Mouse (Mus musculus) large intestine, adult 2 months (tissue): ENCODE measurements around the gene Dock2. TPM values are rescaled to one million over a fixed set of nuclear protein-coding genes. Genes with fewer than 3 reads are reported as not detected.

Experiments
- DNase-seq: peaks from one replicate; pipeline ENCODE4 v3.0.0-alpha.2; 2012; ENCODE audit warnings: low read depth, low spot score
- WGBS: fragments of 180-500 bp; shearing (Covaris S2); methylation state at CpG from one replicate; pipeline ENCODE4 v1.1.7; 2018; 5-methylcytosine and 5-hydroxymethylcytosine counted together
- polyA plus RNA-seq: library from polyadenylated mRNA; depleted of rRNA; stranded (reverse); fragments of >200 nt; gene quantifications from 2 replicates; pipeline ENCODE4 v1.2.3, GENCODE M21; 2012

Dock2 gene
- polyA plus RNA-seq, 1 experiment: 3.0 TPM

DNA sequence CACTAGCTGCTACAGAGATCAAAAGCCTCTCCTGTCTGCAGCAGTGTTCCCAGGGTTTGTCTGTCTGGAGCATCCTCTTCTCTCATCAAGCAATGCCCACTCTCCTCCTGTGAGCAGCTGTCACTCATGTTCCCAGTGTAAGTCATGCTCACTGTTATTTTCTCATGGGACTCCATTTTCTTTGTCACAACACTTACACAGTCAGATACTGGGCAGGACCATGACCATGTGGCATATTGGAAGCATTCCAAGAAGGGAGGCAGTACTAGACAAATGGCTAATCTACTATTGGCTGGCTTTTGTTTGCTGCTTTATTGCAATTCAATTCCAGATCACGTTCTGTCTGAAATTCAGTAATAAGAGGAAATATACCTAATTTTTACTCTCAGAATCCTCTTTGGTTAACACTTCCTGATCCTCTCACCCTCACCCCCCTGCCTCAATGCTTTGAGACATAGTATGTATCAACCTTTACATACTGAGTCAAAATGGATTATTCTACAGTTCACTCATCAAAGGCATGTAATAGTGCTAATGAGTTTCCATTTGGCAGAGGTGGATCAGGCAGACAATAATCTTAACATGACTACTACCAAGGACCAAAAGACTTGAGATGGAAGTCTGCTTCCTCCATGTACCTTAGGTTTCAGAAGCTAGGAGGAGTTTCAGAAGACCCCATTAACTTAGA, 398.5 kb downstream of the Dock2 start:
- 40% methylated on average over 1 of the region's 1 CpGs for WGBS
- DNase-seq: no peak

DNA sequence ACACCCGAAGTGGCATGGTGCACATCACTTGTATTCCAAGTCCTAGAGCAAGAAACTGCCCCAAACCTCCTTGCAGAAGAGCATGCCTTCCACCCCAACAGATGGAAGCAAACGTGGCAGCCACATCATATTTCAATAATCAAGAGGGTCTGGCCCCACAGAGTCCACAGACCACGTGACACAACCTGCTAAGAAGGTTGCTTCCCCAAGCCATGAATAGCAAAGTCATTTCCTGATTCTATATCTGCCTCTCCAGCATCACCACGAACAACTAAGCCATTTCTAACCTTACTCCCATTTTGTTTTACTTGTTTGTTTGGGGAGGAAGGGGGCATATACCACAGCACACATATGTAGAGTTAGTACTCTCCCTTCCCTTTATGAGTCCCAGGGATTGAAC, 399.5 kb downstream of the Dock2 start:
- 46% methylated on average over 4 of the region's 4 CpGs for WGBS
- DNase-seq: no peak

DNA sequence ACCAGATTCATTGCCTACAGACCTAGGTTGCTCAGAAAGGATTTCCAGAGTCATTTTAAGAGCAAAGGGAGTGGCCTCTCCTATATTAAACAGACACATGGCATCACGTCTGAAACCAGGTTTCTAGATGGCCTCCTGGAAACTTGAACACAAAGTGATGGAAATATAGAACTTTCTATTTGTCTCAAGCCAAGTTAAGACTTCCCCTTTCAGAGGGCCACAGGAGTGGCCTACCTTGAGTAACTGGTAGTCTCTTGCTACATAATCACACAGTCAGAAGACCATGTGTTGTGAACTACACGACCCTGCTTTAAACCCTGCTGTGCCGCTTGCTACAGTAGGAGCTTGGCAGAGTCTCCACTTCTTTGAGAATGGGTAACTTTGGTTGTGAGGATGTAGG, 400.2 kb downstream of the Dock2 start:
- WGBS: 75% methylated on average over 3 of the region's 3 CpGs
- DNase-seq: no peak

DNA sequence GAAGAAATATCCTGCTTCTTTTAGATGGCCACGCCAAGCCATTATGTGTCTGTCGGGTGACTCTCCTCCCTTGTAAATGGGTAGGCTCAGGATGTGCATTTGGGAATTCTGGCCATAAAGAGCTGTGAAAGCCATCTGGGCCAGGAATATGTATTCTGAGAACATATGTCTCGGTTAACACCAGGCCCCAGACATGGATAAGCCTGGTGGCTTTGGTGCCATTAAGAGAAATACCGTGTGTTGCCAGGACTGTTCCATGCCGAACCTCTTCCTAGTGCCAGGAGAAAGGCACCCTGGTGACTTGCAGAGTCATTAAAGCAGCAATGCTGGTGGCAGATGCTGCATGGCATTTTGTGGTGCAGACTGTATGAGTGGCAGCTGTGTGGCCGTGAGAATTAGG, 406.0 kb downstream of the Dock2 start:
- no peak for DNase-seq
- 65% methylated on average over 6 of the region's 6 CpGs for WGBS

DNA sequence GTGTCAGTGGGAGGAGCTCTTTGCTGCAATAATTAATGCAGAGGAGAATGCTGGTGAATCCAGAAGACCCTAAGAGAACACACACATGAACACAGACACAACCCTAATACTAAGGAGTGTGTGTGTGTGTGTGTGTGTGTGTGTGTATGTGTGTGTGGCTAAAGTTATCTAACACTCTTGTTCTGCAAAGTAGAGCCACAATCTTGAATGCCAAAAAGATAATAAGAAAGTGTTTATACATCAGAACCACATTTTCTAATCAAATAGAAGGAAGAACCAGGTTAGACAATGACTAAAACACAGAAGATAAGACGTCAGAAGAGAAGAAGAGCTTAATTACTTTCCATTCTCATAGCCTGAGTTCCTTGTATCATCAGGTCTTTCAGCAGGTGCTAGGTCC, 408.1 kb downstream of the Dock2 start:
- DNase-seq: no peak
- 26% methylated on average over 1 of the region's 1 CpGs for WGBS

DNA sequence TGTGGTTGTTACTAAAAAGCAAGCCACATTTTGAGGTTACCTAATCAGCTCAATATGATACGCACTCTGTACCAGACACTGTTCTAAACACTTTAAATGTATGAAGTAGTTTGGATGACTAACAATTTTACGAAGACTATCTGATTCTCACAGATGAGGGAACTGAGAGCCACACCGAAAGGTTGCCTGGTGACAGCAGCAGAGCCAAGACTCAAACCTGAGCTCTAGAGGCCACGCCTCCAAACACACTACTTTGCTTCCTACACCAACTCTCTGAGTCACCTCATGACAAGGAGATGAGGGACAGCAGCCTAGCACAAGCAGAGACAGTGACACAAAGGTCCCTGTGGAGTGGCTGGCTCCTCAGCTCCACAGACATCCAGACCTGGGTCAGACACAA, 411.5 kb downstream of the Dock2 start:
- WGBS: 68% methylated on average over 4 of the region's 4 CpGs

DNA sequence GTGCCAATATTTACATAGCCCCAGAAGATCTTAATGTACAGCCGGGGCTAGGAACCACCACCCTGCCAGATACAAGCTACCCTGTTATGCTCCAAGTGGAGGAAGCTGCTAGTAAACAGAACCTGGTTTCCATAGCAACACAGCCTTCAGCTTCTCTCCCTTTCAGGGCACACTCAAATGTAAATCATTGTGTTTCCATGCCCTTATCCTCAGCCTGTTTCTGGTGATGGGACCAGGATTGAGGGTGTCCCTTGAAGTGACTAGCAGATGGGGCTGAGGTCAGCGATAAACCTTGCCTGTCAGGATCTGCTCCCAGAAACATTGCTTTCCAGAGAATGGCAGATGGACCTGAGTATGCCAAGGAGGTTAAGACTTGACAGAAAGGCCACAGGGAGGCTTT, 427.6 kb downstream of the Dock2 start:
- no peak for DNase-seq
- 45% methylated on average over 2 of the region's 2 CpGs for WGBS

More for the DNA sequence above, 411.5 kb downstream of the Dock2 start:
- DNase-seq: no peak

DNA sequence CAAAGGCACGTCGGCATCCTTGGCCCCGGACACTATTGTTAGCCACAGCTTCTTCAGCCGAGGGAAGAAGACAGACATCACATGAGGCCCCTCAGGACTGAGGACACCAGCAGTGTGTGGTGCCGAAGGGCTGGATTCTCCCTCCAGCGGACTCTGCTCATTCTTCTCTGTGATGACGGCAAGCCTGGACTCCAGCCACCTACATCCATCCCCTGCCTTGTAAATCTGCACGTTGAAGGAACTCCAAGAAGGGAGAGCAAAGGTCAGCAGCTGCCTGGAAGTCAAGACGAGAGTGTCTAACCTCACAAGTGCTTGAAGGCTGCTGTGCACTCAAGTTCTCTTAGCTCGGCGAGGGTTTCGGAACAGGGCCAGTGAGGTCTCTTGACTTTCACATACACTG, 428.3 kb downstream of the Dock2 start:
- WGBS: 50% methylated on average over 12 of the region's 12 CpGs
- no peak for DNase-seq

DNA sequence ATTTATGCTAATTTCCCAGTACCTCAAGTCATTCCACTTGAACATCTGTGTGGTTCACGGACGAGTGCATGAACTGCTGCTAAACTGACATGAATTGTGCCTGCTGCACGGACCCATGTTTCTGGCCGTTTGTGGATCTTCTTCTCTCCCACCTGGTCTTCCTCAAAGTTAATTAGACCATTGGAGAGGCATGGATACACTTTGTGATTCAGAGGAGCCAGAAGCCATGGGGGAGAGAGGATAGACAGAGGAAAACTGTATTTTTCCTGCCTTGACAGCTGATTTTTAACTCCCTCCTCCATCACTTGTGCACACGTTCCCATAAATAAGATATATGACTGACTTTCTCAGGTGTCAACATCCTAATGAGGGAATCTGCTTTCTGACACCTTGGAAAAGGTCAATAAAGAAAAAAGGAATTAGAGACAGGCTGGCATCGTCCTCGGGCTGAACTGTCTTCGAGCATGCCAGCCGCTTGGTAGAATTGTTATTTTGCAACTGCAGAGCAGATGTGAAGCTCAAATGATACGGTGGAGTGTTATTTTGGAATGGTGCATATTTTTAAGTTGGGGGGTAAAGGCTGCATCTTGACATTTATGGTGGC, 434.1 kb downstream of the Dock2 start:
- DNase-seq: no peak
- 71% methylated on average over 10 of the region's 10 CpGs for WGBS

DNA sequence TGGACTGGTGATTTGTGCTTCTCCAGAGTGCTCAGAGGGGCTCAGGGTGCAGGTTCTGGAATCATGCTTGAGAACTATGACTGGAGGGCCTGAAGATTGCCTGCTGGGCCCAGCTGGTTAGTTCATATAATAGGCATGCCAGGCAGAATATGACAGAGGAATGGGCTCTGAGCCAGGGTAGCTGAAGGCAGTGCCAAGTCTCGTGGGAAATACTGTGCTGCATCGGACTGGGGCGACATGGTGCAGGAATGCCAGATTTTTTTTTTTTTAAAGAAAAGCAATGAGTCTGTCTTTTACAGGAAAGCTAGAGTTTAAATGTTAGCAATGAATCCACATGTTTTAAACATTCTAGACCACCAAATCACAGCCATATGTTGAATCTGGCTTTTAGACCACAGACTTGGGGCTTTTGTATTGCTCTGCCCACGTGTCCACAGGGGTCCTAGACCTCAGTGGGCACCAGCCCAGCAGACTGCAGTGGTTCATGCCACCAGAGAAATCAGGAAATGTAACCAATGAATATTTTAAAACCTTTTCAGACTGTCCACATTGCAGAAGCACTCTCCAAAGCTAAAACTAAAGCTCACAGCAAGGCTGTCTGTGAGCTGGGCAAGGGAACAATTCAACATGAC, 435.3 kb downstream of the Dock2 start:
- DNase-seq: no peak

DNA sequence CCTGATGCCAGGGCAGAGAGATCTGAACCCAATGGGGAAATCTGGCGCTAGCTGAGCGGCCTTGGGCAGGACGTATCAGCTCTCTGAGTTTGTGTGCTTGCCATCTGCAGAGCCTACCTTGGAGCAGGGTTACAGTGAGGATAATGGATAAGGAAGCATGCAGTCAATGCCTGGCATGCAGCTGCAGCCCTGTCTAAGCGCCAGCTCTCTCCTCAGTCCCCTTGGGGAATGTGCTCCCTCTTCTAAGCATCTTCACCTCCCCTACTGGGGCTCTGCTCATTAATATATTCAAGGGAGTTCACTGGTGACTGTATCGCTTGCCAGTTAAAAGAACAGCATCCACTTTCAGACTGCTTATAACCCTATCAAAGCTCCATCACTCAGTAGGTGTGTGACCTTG, 439.4 kb downstream of the Dock2 start:
- no peak for DNase-seq
- 77% methylated on average over 5 of the region's 5 CpGs for WGBS

More for the DNA sequence above, 435.3 kb downstream of the Dock2 start:
- 37% methylated on average over 4 of the region's 4 CpGs for WGBS

DNA sequence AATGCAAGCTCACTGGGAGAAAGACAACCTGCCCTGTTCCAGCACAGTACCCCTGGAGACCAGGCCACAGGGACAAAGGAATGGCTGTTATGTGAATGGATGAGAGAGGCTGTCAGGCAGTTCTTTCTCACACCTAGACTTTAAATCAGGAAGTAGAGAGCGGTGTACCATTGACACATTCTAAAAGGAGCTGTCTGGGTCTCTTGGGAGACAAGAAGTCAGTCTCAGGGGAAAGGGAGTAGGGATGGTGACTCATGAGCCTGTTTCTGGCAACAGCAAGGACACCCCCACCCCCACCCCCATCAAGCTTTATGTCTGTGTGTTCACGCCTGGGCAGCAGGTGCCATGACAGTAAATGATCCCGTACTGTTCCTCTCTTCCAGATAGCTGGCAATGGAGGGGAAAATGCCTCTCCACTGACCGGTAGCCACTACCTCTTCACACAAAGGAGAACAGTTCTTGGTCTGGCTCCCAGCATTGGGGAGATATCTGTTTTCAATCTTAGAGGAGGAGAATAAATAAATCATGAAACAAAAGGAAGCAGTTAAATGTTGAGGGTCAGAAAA, 439.9 kb downstream of the Dock2 start:
- WGBS: 60% methylated on average over 4 of the region's 4 CpGs
- DNase-seq: no peak

DNA sequence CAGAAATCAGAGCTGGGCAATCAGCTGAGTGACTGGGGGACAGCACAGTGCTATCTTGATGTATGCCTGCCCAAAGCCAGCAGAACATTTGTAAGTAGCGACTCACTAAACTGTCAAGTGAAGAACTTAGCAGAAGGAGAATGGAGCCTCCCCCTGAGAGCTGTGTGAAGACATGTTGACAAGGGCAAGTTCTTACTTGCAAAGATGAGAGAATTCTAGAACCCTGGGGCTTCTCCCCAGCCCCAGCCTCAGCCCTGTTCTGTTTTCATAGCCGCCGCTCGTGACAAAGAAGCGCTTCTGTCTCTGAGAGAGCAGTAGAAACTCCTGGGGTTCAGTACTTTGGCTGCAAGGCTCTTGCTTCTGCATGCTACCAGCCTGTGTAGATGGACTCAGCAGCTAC, 444.0 kb downstream of the Dock2 start:
- no peak for DNase-seq
- WGBS: 86% methylated on average over 5 of the region's 5 CpGs

DNA sequence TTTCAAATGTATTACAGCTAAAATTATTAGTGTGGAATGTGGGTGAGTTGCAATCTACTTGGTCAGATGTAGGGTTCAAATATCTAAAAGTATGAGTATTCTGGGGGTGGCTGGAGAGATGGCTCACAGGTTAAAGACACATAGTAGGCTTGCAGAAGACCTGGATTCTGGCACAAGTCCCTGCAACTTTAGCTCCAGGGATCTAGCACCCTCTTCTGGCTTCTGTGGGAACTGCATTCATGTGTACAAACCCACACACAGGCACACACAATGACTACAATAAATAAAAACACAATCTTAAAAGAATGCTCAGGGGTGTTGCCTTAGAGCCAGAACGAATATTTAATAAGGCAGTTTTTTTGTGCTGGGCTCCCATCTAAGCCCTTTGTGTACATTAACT, 445.8 kb downstream of the Dock2 start:
- DNase-seq: no peak
- 49% methylated on average over 1 of the region's 1 CpGs for WGBS

DNA sequence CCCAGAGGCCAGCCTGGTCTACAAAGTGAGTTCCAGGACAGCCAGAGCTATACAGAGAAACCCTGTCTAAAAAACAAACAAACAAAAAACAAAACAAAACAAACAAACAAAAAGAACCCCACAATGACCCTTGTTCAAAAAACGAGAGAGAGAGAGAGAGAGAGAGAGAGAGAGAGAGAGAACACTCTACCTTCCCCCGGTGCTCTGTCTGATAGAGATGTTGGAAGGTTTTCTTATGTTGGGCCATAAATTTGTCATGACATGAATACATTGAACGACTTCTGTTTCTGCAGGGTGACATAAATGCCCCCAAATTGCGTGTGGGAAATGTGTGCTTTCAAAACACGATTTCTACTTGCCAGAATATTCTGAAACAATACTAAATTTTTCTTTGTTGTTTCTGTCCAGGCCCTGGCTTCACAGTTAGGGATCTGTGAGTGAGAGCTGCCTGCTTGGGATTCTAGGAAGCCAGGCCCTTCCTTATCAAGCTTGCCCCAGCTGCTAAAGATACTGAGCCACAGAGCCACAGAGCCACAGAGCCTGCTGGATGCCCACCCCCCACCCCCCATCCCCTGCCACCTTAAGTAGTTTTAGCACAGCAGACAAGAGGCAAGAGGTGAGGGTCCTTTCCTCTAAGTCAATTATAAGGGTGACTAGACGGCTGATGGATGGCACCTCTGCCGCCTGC, 451.2 kb downstream of the Dock2 start:
- no peak for DNase-seq

DNA sequence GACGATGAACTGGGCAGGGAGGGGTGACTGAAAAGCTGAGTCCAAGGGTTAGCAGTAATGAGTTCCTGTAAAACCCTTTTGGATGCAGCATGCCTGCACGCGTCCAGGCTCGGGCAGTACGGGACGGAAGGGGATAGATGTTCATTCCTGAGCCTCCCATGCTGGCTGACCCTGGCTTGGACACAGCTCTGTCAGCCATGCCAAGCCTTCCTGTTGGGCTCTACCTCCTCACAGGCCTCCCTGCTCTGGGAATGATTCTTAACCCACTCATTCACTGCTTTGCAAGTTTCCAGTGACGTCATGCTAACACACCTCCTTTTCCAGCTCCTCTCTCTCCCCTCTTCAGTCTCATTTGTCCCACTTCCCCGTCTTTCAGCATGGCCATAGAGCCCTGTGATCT, 460.0 kb downstream of the Dock2 start:
- no peak for DNase-seq
- 68% methylated on average over 8 of the region's 8 CpGs for WGBS

More for the DNA sequence above, 451.2 kb downstream of the Dock2 start:
- 50% methylated on average over 7 of the region's 7 CpGs for WGBS

DNA sequence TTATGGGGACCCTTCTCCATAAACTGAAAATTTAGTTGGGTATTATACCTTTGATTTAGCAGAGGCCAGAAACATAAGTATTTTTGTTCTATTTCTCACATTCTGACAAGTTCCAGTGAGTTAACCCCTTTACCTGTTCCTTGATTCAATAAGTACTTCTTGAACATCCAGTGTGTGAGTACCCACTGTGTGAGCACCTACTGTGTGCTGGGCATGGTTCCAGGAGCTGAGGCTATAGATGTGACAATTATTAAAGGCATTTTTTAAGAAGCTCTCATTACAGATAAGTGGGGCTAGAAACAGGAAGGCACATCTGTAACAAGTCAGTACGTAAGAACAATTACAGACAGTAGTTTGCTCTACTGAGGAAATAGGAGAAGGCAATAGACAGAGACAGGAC, 464.4 kb downstream of the Dock2 start:
- DNase-seq: no peak
- 82% methylated on average over 1 of the region's 1 CpGs for WGBS

DNA sequence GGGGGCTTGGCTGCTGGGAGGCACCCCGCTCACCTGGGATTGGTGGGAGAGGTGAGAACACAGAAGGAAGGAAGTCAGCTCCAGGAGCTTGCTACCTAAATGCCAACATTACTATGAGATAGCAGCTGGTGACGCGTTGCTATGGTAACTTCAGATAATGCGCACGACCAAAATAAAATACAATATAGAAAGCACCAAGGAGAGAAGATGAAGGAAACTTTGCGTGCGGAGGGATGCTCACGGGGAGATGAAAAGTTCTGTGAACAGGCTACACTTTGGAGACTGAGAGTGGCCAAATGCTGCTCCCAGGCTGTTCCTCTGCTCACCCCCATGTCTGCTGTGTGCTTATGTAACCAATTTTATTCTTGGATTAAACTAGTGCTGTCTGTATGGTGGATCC, 466.7 kb downstream of the Dock2 start:
- 84% methylated on average over 8 of the region's 8 CpGs for WGBS
- DNase-seq: no peak

DNA sequence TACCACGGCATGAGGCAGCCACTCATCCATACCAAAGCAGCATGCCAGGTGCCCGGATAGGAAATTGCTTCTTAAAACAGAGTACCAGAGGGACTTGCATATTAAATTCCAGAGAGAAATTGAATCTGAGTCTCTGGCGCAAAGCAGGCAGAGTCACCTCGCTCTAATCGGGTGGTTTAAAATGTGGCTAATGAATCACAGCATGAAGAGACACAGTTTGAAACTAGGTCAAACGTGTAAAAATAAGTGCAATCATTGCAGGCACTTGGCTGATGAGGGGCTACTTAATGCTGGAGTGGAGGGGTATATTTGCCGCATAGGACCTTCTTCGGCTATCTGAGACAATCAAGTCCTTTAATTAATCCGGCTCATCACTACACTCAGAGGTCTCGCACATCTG, 467.5 kb downstream of the Dock2 start:
- no peak for DNase-seq

DNA sequence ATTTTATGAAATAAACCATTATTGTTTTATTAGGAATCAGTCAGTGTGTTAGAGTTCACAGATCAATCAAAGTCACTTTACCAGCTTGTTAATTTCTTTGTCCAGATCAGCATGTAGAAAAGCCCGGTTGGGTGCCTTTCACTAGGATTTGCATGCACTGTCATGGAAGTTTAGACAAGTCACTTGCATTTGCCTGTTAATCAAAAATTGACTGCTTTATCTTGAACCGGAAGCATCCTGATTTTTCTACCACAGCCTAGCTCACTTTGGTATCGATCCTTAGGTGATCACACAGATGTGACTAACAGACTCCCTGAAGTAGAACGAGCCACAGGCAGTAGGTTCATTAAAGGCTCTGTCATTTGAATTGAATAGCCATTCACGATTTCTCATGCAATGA, 468.3 kb downstream of the Dock2 start:
- no peak for DNase-seq
- WGBS: 57% methylated on average over 5 of the region's 5 CpGs

More for the DNA sequence above, 467.5 kb downstream of the Dock2 start:
- 81% methylated on average over 10 of the region's 10 CpGs for WGBS
